Mouse (Mus musculus): Measurements from ENCODE around the gene Zbtb20.

Gene Zbtb20

GRCm38 (mm10) chr16:43671972-43672371 is 796.3 kb downstream of the Zbtb20 start:
- DNase-seq: no peak

DNA sequence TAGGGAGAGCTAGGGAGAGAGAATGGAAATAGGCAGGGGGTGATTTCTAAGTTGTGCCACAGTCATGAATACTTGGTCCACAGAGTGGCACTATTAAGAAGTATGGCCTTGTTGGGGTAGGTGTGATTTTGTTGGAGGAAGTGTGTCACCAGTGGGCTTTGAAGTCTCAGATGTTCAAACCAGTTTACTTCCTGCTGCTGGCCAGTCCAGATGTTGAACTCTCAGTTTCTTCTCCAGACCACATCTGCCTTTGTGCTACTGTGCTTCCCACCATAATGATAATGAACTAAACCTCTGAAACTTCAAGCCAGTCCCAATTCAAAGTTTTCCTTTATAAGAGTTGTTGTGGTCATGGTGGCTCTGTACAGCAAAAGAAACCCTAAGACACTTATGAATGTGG is 797.0 kb downstream of the Zbtb20 start:
- DNase-seq: no peak

DNA sequence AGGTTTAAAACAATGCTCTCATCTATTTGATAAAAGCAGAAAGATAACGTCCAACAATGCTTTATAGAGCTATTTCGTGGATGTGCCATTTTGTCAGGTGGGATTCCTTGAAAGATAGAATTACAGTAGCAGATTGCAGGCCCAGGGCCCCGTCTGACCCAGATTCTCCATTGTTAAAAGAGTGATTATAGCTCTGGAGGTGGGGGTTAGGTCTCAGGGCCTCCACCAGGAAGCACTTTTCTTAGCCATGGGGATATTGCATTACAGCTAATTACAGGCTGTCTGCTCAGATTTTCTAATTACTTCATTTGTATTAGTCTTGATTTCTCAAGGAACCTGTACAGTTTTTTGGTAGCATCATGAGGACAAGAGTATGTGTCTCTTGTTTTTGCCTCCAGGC is 798.7 kb downstream of the Zbtb20 start:
- DNase-seq: no peak

GRCm38 (mm10) chr16:43687968-43688367 is 812.3 kb downstream of the Zbtb20 start:
- DNase-seq: no peak

DNA sequence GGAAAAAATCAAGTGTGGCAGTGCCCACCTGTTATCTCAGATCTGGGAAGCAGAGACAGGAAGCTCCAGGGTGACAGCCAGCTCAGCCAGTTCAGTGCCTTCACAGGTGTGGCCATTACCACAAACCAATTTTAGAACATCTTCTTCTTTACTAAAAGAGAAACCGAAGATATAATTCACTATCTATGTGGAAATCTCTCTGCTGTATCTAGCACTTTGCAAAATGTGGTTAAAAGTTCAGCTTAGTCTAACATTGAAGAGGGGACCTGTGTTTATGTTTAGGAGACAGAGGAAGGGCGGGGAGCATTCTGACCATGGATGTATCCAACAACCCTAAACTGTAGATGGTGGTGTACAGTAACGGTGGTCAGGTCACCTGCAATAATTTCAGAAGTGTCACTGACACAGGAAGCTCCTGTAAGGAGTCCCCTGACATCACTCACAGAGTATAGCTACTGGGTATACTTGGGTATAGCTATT is 814.6 kb downstream of the Zbtb20 start:
- DNase-seq: no peak

GRCm38 (mm10) chr16:43690912-43691311 is 815.2 kb downstream of the Zbtb20 start:
- no peak for DNase-seq

DNA sequence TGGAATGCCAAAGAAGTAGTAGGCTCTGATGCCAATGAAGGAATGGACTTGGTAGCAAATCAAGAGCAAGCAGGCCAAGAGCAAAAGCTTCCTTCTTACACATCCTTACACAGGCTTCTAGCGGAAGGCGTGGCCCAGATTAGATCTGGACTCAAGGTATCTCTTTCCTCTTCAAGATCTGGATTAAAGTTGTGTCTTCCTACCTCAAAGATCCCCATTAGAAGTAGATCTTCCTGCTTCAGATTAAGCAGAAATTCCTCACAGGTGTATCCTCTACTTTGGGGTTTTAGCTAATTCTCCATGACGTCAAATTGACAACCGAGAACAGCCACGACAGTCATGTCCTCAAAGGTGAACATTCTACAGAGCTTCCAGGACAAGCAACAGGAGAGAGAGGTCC is 816.1 kb downstream of the Zbtb20 start:
- no peak for DNase-seq

Measured in kidney, postnatal 14 days (tissue).